Comparison of ENCODE assay signal across 8 mouse cellular contexts in genomic region chr2:69790285-69790684, GRCm38 (mm10). TPM values are rescaled to one million over a fixed set of nuclear protein-coding genes. Genes with fewer than 3 reads are reported as not detected.
A peak's percentile ranks its signal among the peaks of the same experiment; 100 is the strongest.
DNase-seq lines count a peak whose midpoint lies in the region; ATAC-seq and TF ChIP-seq lines count a peak whose summit lies in the region.

No protein-coding gene starts in this region.

- H3K27ac ChIP-seq in forebrain, embryonic 15.5 days (replicated peaks) = peak overlapping the region; percentile 90; the same call in 1 of the 2 replicates
- peak overlapping the region; percentile 92 for H3K27ac ChIP-seq in layer of hippocampus, adult 2 months
- peak overlapping the region; percentile 80; the same call in 1 of the 2 replicates for H3K27ac ChIP-seq in lung, embryonic 14.5 days (ENCODE audit: low read depth)
- H3K27ac ChIP-seq in olfactory bulb, adult 2 months (ENCODE audit: insufficient read depth, low read depth, low read length) = no peak overlapping the region
- no peak overlapping the region for H3K27ac ChIP-seq in thymus, adult 2 months (ENCODE audit: control insufficient read depth, insufficient read depth, low read length)

- H3K27me3 ChIP-seq in forebrain, embryonic 15.5 days = no peaks in the 10 kb centered on the region
- no peaks in the 10 kb centered on the region for H3K27me3 ChIP-seq in lung, embryonic 14.5 days (ENCODE audit: insufficient read depth, low read length)
- no peaks in the 10 kb centered on the region for H3K27me3 ChIP-seq in thymus, adult 2 months (ENCODE audit: control insufficient read depth, insufficient read depth, low read length)

- peaks cover 18% of the 10 kb centered on the region for H3K4me1 ChIP-seq in forebrain, embryonic 15.5 days
- no peaks in the 10 kb centered on the region for H3K4me1 ChIP-seq in lung, embryonic 14.5 days (ENCODE audit: insufficient read depth)
- peaks cover 6% of the 10 kb centered on the region; the same call in 1 of the 2 replicates for H3K4me1 ChIP-seq in olfactory bulb, adult 2 months (ENCODE audit: control insufficient read depth, insufficient read depth, low read length)
- peaks cover 5% of the 10 kb centered on the region for H3K4me1 ChIP-seq in thymus, adult 2 months (replicated peaks; ENCODE audit: control insufficient read depth, insufficient read depth, low read length)

- H3K4me2 ChIP-seq in forebrain, embryonic 15.5 days (replicated peaks) = peak overlapping the region; percentile 86
- peak overlapping the region; percentile 89 for H3K4me2 ChIP-seq in lung, embryonic 14.5 days

- peak overlapping the region; percentile 74; the same call in 1 of the 2 replicates for H3K9ac ChIP-seq in forebrain, embryonic 15.5 days (replicated peaks)
- H3K9ac ChIP-seq in lung, embryonic 14.5 days = peak overlapping the region; percentile 67

- H3K9me3 ChIP-seq in forebrain, embryonic 15.5 days = no peaks in the 10 kb centered on the region
- H3K9me3 ChIP-seq in lung, embryonic 14.5 days (ENCODE audit: low read depth, low read length) = no peaks in the 10 kb centered on the region

- peak overlapping the region; percentile 83 for H3K4me3 ChIP-seq in forebrain, embryonic 15.5 days
- peak overlapping the region; percentile 97 for H3K4me3 ChIP-seq in layer of hippocampus, adult 2 months
- H3K4me3 ChIP-seq in lung, embryonic 14.5 days (ENCODE audit: low read depth, low read length) = peak overlapping the region; percentile 67
- 0 out of 2 replicates have a peak overlapping the region, but pooled peaks have one; percentile 24 for H3K4me3 ChIP-seq in olfactory bulb, adult 2 months (ENCODE audit: insufficient read depth, low read depth, low read length)
- no peak overlapping the region; the same call in 1 of the 2 replicates for H3K4me3 ChIP-seq in thymus, adult 2 months (ENCODE audit: control insufficient read depth, insufficient read depth, low read length)

- DNase-seq in ES-CJ7 (ENCODE audit: low read depth, low spot score) = peak; percentile 97
- DNase-seq in cerebellum, adult 11-12 months = peak; percentile 76
- DNase-seq in heart, postnatal 36 days = peak; percentile 84 to 90
- DNase-seq in layer of hippocampus, adult 2 months (ENCODE audit: low spot score in 2 of 2) = peak; percentile 81 to 82
- DNase-seq in lung, embryonic 14.5 days = peak; percentile 94
- peak; percentile 89 for DNase-seq in thymus, adult 2 months

- peaks cover 20% of the 10 kb centered on the region for H3K36me3 ChIP-seq in forebrain, embryonic 15.5 days
- peaks cover 25% of the 10 kb centered on the region for H3K36me3 ChIP-seq in lung, embryonic 14.5 days (ENCODE audit: insufficient read depth)
- H3K36me3 ChIP-seq in thymus, adult 2 months (ENCODE audit: control insufficient read depth, insufficient read depth, low read length) = peaks cover 7% of the 10 kb centered on the region

- peak; percentile 21; the same call in 1 of the 2 replicates for ATAC-seq in forebrain, embryonic 15.5 days (replicated peaks)
- peak; percentile 56 for ATAC-seq in lung, embryonic 14.5 days (ENCODE audit: insufficient read depth)

- TF ChIP-seq POLR2A in olfactory bulb, adult 2 months (IDR thresholded peaks at IDR 0.05; ENCODE audit: insufficient read depth, low read depth, low read length) = no peak
- no peak for TF ChIP-seq POLR2A in thymus, adult 2 months (IDR thresholded peaks at IDR 0.05; ENCODE audit: control insufficient read depth, extremely low read depth, insufficient read depth, low read length, poor library complexity)

- under 1% methylated on average over 10 of the region's 10 CpGs for WGBS in forebrain, embryonic 15.5 days
- WGBS in lung, embryonic 14.5 days = 2% methylated on average over 10 of the region's 10 CpGs
- WGBS in olfactory bulb, adult 2 months = 2% methylated on average over 10 of the region's 10 CpGs
- WGBS in thymus, adult 2 months = under 1% methylated on average over 10 of the region's 10 CpGs

- intact Hi-C loops in heart, postnatal 36 days (cut with DNase I) = loop anchor here (2.0 kb wide), 2 partner anchors 67 to 155 kb away; partner anchors contain the start of gene Ppig

- TF ChIP-seq CTCF in layer of hippocampus, adult 2 months (conservative IDR thresholded peaks at IDR 0.05) = peak; percentile 92
- TF ChIP-seq CTCF in lung, embryonic 14.5 days (IDR thresholded peaks at IDR 0.05; ENCODE audit: low read depth) = peak; percentile 89
- peak; percentile 48; the same call in 1 of the 2 replicates for TF ChIP-seq CTCF in olfactory bulb, adult 2 months (IDR thresholded peaks at IDR 0.05; ENCODE audit: insufficient read depth, low read depth, low read length)
- peak; percentile 57; the same call in 1 of the 2 replicates for TF ChIP-seq CTCF in thymus, adult 2 months (IDR thresholded peaks at IDR 0.05; ENCODE audit: borderline replicate concordance, control insufficient read depth, extremely low read depth, insufficient read depth, low read length, poor library complexity)

RNA-seq across cellular contexts. Expression of gene Phospho2, which starts 0.9 kb away (rescaled TPM):
- polyA plus RNA-seq in forebrain, embryonic 15.5 days (2015; fragmentation: Nextera tagmentation; extraction: Ambion mirVana) = 36.7 and 38.5 TPM in 2 replicates
- 10 to 100 TPM; 22.7 to 24.1 TPM for total RNA-seq in heart, postnatal 36 days (2021)
- total RNA-seq in layer of hippocampus, adult 2 months (2021) = 10 to 100 TPM; 19.8 to 23.7 TPM
- 24.3 and 24.4 TPM in 2 replicates for polyA plus RNA-seq in lung, embryonic 14.5 days (2014; fragmentation: Nextera tagmentation; extraction: Ambion mirVana)
- polyA plus RNA-seq in olfactory bulb, adult 2 months (2012; ENCODE audit: insufficient read depth, insufficient read length, low replicate concordance, missing spikeins) = not detected in 2 replicates
- polyA plus RNA-seq in thymus, adult 2 months (2012; rRNA removed) = 87.1 and 106 TPM in 2 replicates

RNA-seq across cellular contexts. Expression of gene Ccdc173, which starts 0.9 kb away (rescaled TPM):
- polyA plus RNA-seq in forebrain, embryonic 15.5 days (2015; fragmentation: Nextera tagmentation; extraction: Ambion mirVana) = 2.6 and 3.1 TPM in 2 replicates
- total RNA-seq in heart, postnatal 36 days (2021) = under 1 TPM; 0.36 to 0.65 TPM
- 1 to 10 TPM; 2.7 to 3.1 TPM for total RNA-seq in layer of hippocampus, adult 2 months (2021)
- polyA plus RNA-seq in lung, embryonic 14.5 days (2014; fragmentation: Nextera tagmentation; extraction: Ambion mirVana) = 2.0 and 2.5 TPM in 2 replicates
- not detected in 2 replicates for polyA plus RNA-seq in olfactory bulb, adult 2 months (2012; ENCODE audit: insufficient read depth, insufficient read length, low replicate concordance, missing spikeins)
- 0.26 and 0.43 TPM in 2 replicates for polyA plus RNA-seq in thymus, adult 2 months (2012; rRNA removed)

RNA-seq across cellular contexts. Expression of gene Klhl23, which starts 31.5 kb away (rescaled TPM):
- polyA plus RNA-seq in forebrain, embryonic 15.5 days (2015; fragmentation: Nextera tagmentation; extraction: Ambion mirVana) = 64.5 TPM in 2 replicates
- total RNA-seq in heart, postnatal 36 days (2021) = 10 to 100 TPM; 36.4 to 38.9 TPM
- total RNA-seq in layer of hippocampus, adult 2 months (2021) = 10 to 100 TPM; 43.8 to 44.3 TPM
- 36.1 and 39.6 TPM in 2 replicates for polyA plus RNA-seq in lung, embryonic 14.5 days (2014; fragmentation: Nextera tagmentation; extraction: Ambion mirVana)
- polyA plus RNA-seq in olfactory bulb, adult 2 months (2012; ENCODE audit: insufficient read depth, insufficient read length, low replicate concordance, missing spikeins) = not detected in 2 replicates
- polyA plus RNA-seq in thymus, adult 2 months (2012; rRNA removed) = 2.5 and 3.4 TPM in 2 replicates

Comparison
In these comparisons a context has a peak if more than half of its experiments do, and no peak if none do; other contexts are left out.
1. H3K27ac ChIP-seq: peak in forebrain, embryonic 15.5 days (single experiment), layer of hippocampus, adult 2 months (single experiment) and lung, embryonic 14.5 days (single experiment); none in olfactory bulb, adult 2 months (single experiment) and thymus, adult 2 months (single experiment).
2. RNA of gene Phospho2, which starts 0.9 kb away (polyA plus RNA-seq): 87.1 to 106 TPM in thymus, adult 2 months, 36.7 to 38.5 TPM in forebrain, embryonic 15.5 days and 24.3 to 24.4 TPM in lung, embryonic 14.5 days; not detected in olfactory bulb, adult 2 months; every median in the first group is over 10 times any median in the second.
3. Peak in every context shown above with its lines, with median percentiles within 50 percentile points of each other: DNase-seq and CTCF ChIP-seq.